Mouse (Mus musculus) testis, adult 2 months (tissue): ENCODE results near the gene Mrpl20.

ENCODE experiments used
- CTCF ChIP-seq: fragments of 200-500 bp; IDR thresholded peaks from 2 replicates; pipeline ENCODE4 v1.5.1; 2012; ENCODE audit warnings: low read depth, mild to moderate bottlenecking, inconsistent platforms, low read length, moderate library complexity; ENCODE audit not compliant: control insufficient read depth, insufficient read depth, insufficient replicate concordance
- POLR2A ChIP-seq: fragments of 200-500 bp; IDR thresholded peaks from 2 replicates; pipeline ENCODE4 v1.6.1; 2012; ENCODE audit warnings: low read depth, mild to moderate bottlenecking, inconsistent platforms, low read length, moderate library complexity; ENCODE audit not compliant: control insufficient read depth

GRCm38 (mm10) chr4:155830596-155830995, 27.9 kb downstream of the Mrpl20 start:
- TF ChIP-seq CTCF: no peak
- TF ChIP-seq POLR2A: no peak
